9 mouse cellular contexts compared by ENCODE assay signal in the genomic region with DNA sequence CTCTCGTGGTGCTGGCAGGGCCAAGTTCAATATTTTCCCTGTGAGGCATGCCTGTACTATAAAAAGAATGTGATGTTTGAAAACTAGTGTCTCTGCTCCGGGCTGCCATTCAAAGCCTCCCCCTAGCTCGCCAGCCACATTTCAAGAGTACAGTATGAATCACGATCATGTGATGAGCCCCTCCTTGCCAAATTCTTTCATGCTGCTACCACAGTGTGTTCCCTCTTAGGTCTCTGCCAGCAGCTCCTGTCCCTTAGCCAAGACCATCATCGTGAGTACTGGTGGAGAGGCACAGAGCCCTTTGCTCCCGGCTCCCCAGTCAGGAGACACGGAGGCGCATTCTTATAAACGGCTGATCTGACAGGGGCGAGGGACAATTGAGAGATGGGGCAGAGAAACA. TPM values are rescaled to one million over a fixed set of nuclear protein-coding genes. Genes with fewer than 3 reads are reported as not detected.
DNase-seq lines count a peak whose midpoint lies in the region; ATAC-seq lines count a peak whose summit lies in the region.
"Had no signal": no experiment of that assay in that cellular context is flagged by ENCODE, and none has a peak within 500 bp of the region (broad histone marks: within the 10 kb centered on the region; RNA-seq: fewer than 3 reads in every experiment).

No protein-coding gene starts in this region.

- H3K36me3 ChIP-seq in intestine, embryonic 16.5 days (ENCODE audit: control insufficient read depth, insufficient read depth, low read length): 0 out of 2 replicates have a peak, but pooled peaks cover 2% of the 10 kb centered on the region
- no peaks in the 10 kb centered on the region for H3K36me3 ChIP-seq in midbrain, embryonic 15.5 days (replicated peaks)
- H3K36me3 ChIP-seq: neural tube, embryonic 12.5 days had no signal

- no peak overlapping the region for H3K9ac ChIP-seq in intestine, embryonic 16.5 days (ENCODE audit: low read depth, low read length)
- no peak overlapping the region for H3K9ac ChIP-seq in midbrain, embryonic 15.5 days
- H3K9ac ChIP-seq: neural tube, embryonic 12.5 days had no signal

- no peaks in the 10 kb centered on the region for H3K9me3 ChIP-seq in intestine, embryonic 16.5 days (ENCODE audit: control insufficient read depth, low read length)
- no peaks in the 10 kb centered on the region for H3K9me3 ChIP-seq in midbrain, embryonic 15.5 days
- H3K9me3 ChIP-seq: neural tube, embryonic 12.5 days had no signal

- no peak overlapping the region for H3K4me3 ChIP-seq in intestine, embryonic 16.5 days (ENCODE audit: low read length)
- H3K4me3 ChIP-seq in midbrain, embryonic 15.5 days: no peak overlapping the region
- H3K4me3 ChIP-seq: neural tube, embryonic 12.5 days had no signal

- H3K4me2 ChIP-seq in intestine, embryonic 16.5 days (ENCODE audit: low read depth, low read length): no peak overlapping the region
- H3K4me2 ChIP-seq in midbrain, embryonic 15.5 days: peak overlapping the region; percentile 12; the same call in 1 of the 2 replicates

- ATAC-seq in intestine, embryonic 16.5 days: peak; percentile 21
- peak; percentile 62; the same call in 1 of the 2 replicates for ATAC-seq in midbrain, embryonic 15.5 days (replicated peaks)
- no peak for ATAC-seq in erythroblast, adult 5-6 weeks (replicated peaks; ENCODE audit: low FRiP score, poor library complexity, severe bottlenecking)

- intact Hi-C loops in gastrocnemius, postnatal 36 days (cut with DNase I): no loop called here

- peak overlapping the region; percentile 14 for H3K27ac ChIP-seq in intestine, embryonic 16.5 days (ENCODE audit: low read length)
- H3K27ac ChIP-seq in midbrain, embryonic 15.5 days: no peak overlapping the region
- H3K27ac ChIP-seq: neural tube, embryonic 12.5 days had no signal

- peaks cover 63% of the 10 kb centered on the region for H3K4me1 ChIP-seq in intestine, embryonic 16.5 days (ENCODE audit: control insufficient read depth, insufficient read depth, low read length)
- H3K4me1 ChIP-seq in midbrain, embryonic 15.5 days: peaks cover 41% of the 10 kb centered on the region

- no peaks in the 10 kb centered on the region for H3K27me3 ChIP-seq in intestine, embryonic 16.5 days (replicated peaks; ENCODE audit: control insufficient read depth, insufficient read depth, low read length)
- H3K27me3 ChIP-seq in midbrain, embryonic 15.5 days (replicated peaks): no peaks in the 10 kb centered on the region
- H3K27me3 ChIP-seq: neural tube, embryonic 12.5 days had no signal

- 12% methylated on average over 10 of the region's 10 CpGs for WGBS in intestine, embryonic 16.5 days
- 45% methylated on average over 10 of the region's 10 CpGs for WGBS in midbrain, embryonic 15.5 days

- peak; percentile 87 for DNase-seq in adrenal gland, postnatal 14 days
- peak; percentile 58 to 62 for DNase-seq in cerebellum, postnatal 36 days
- DNase-seq in gastrocnemius, postnatal 36 days: peak; percentile 57 to 77
- peak; percentile 11 to 56 for DNase-seq in left cerebral cortex, adult 8-10 months (ENCODE audit: low spot score in 2 of 2)
- DNase-seq in B cell, adult 2 months: no peak

RNA-seq across cellular contexts. Expression of a gene that starts 54.2 kb away (rescaled TPM):
- total RNA-seq in adrenal gland, postnatal 14 days (2021): 6.5 and 6.9 TPM in 2 replicates
- total RNA-seq in gastrocnemius, postnatal 36 days (2021): not detected
- 18.6 and 21.1 TPM in 2 replicates for polyA plus RNA-seq in intestine, embryonic 16.5 days (2015; fragmentation: Nextera tagmentation; extraction: Ambion mirVana)
- under 1 TPM; 0.19 to 0.38 (median 0.23) TPM for total RNA-seq in left cerebral cortex, adult 8-10 months (2022)
- 1.0 and 1.1 TPM in 2 replicates for polyA plus RNA-seq in midbrain, embryonic 15.5 days (2015; fragmentation: Nextera tagmentation; extraction: Ambion mirVana)
- total RNA-seq in erythroblast, adult 5-6 weeks (2015; ENCODE audit: low replicate concordance): not detected in 2 replicates
- 0.14 TPM in 1 of 2 replicates, not detected in the other for total RNA-seq in erythroblast, adult 5-6 weeks (2017; ENCODE audit: low replicate concordance)

Comparison
In these comparisons a context has a peak if more than half of its experiments do, and no peak if none do; other contexts are left out.
1. DNase-seq: peak in adrenal gland, postnatal 14 days (single experiment), cerebellum, postnatal 36 days (2 of 2), gastrocnemius, postnatal 36 days (2 of 2) and left cerebral cortex, adult 8-10 months (2 of 2); none in B cell, adult 2 months (0 of 2).